Mouse (Mus musculus): ENCODE data around the gene Mpp4. TPM values are rescaled to one million over a fixed set of nuclear protein-coding genes. Genes with fewer than 3 reads are reported as not detected.

Gene Mpp4
- total and polyA plus RNA-seq, 2 experiments = 2.3 to 7.6 TPM

DNA sequence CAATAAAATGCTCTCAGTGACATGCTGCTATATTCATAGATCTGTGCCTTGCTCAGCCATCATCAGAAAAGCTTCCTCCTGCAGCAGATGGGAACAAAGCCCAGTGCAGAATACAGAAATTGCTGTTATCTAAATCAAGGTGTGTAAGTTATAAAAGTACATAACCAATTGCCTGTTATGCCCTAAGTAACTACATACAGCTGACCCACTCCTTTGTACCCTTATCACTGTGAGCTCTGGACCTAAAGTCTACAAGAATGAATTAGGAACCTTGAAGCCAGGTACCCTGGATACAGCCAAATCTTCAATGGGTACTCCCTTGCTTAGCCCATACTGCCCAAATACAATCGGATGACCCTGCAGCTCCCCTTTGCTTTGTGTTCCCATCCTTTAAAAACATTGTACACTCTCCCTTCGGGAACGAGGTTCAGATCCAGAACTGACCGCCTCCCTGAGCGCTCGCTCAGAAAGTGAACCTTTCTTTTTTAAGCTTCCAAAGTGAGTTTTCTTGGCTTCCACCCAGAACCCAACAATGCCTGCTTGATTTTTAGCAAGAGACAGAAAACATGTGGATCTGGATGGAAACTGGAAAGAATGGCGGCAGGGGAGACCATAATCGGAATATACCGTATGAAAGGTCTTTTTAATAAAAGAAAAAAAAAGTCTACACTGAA is 3.2 kb upstream of the Mpp4 start:
- peak; percentile 35 for DNase-seq (ENCODE audit: extremely low read depth, low read depth, low spot score)
- Histone ChIP-seq H3K79me2 (ENCODE audit: control insufficient read depth, insufficient read depth, low read length) (no peaks in the 10 kb centered on the region), H3K9ac (ENCODE audit: low read depth, low read length) (no peak overlapping the region), H3K4me1 (ENCODE audit: control insufficient read depth, insufficient read depth, low read length) (peaks cover 5% of the 10 kb centered on the region), H3K4me3 (ENCODE audit: insufficient read depth, low read depth, low read length) (no peak overlapping the region), H3K27ac (replicated peaks; ENCODE audit: insufficient read depth, low read depth, low read length) (no peak overlapping the region), H3K36me3 (ENCODE audit: control insufficient read depth, insufficient read depth, low read length) (peaks cover 67% of the 10 kb centered on the region), H3K27me3 (ENCODE audit: control insufficient read depth, insufficient read depth, low read length) (no peaks in the 10 kb centered on the region)
- 85% methylated on average over 9 of the region's 9 CpGs for WGBS
- TF ChIP-seq POLR2A (IDR thresholded peaks at IDR 0.05; ENCODE audit: extremely low read depth, insufficient read depth, low read length) = no peak
- TF ChIP-seq CTCF (IDR thresholded peaks at IDR 0.05; ENCODE audit: low read depth, low read length) = no peak

DNA sequence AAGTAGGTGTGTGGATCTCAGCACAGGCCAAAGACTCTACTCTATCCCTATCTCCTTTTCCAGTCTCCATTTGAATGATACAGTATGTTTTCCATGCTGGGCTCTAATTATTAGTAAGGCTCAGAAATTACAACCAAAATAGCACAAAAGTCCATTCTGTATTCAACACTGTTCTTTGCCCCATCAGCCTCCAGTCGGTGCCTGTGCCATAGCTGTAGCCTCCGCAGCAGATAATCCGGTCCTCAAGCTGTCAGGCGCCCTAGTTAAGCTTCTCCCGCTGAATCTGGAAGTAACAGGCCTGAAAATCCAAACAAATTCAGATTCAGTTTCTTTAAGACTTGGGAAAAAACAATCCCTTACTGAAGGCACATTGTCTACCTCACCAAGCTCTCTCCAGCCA is 729 bp upstream of the Mpp4 start:
- Histone ChIP-seq H3K79me2 (ENCODE audit: control insufficient read depth, insufficient read depth, low read length) (no peaks in the 10 kb centered on the region), H3K27me3 (ENCODE audit: control insufficient read depth, insufficient read depth, low read length) (no peaks in the 10 kb centered on the region)

DNA sequence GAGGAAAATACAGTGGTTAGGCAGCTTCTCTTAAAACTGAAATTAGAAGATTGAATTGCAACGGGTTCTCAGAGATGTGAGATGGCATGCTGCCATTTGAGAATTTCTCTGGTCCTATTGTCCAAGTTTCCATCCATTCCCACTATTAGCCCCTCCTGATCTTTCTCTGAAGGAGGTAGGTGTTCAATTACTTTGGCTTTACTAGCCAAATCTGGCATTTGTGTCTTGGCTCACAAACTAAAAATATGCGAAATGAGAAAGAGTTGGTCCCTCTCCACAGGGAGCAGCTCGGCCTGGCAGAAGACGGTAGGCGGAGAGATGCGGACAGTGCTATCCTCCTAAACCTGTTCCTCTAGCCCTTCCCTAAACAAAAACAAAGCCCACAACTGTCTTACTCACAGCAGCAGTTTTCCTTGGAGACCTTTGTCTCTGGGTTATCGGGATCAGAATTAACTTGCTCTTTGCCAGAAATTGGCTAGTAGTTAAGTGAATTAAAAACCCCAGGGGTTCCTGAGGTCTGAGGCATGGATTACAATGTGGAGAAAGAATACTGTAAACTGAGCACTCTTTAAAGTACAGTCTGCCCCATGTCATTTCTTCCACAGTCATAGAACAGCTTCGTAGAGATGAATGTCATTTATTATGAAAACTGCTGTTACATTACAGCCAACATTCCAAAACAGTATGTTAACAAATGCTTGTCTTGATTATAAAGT is 722 bp downstream of the Mpp4 start:
- no peak overlapping the region for H3K9ac ChIP-seq (ENCODE audit: low read depth, low read length)
- H3K36me3 ChIP-seq (ENCODE audit: control insufficient read depth, insufficient read depth, low read length) = peaks cover 55% of the 10 kb centered on the region
- H3K4me1 ChIP-seq (ENCODE audit: control insufficient read depth, insufficient read depth, low read length) = peaks cover 16% of the 10 kb centered on the region
- WGBS = 93% methylated on average over 8 of the region's 8 CpGs
- TF ChIP-seq CTCF (IDR thresholded peaks at IDR 0.05; ENCODE audit: low read depth, low read length) = no peak
- no peak for TF ChIP-seq POLR2A (IDR thresholded peaks at IDR 0.05; ENCODE audit: extremely low read depth, insufficient read depth, low read length)
- DNase-seq (ENCODE audit: extremely low read depth, low read depth, low spot score) = no peak
- H3K27ac ChIP-seq (replicated peaks; ENCODE audit: insufficient read depth, low read depth, low read length) = no peak overlapping the region
- no peaks in the 10 kb centered on the region for H3K79me2 ChIP-seq (ENCODE audit: control insufficient read depth, insufficient read depth, low read length)
- no peak overlapping the region for H3K4me3 ChIP-seq (ENCODE audit: insufficient read depth, low read depth, low read length)
- H3K27me3 ChIP-seq (ENCODE audit: control insufficient read depth, insufficient read depth, low read length) = no peaks in the 10 kb centered on the region

More for the DNA sequence above, 729 bp upstream of the Mpp4 start:
- Histone ChIP-seq H3K4me1 (ENCODE audit: control insufficient read depth, insufficient read depth, low read length) (peaks cover 11% of the 10 kb centered on the region), H3K4me3 (ENCODE audit: insufficient read depth, low read depth, low read length) (no peak overlapping the region), H3K27ac (replicated peaks; ENCODE audit: insufficient read depth, low read depth, low read length) (no peak overlapping the region), H3K36me3 (ENCODE audit: control insufficient read depth, insufficient read depth, low read length) (peaks cover 70% of the 10 kb centered on the region), H3K9ac (ENCODE audit: low read depth, low read length) (no peak overlapping the region)
- WGBS = 93% methylated on average over 5 of the region's 5 CpGs
- no peak for DNase-seq (ENCODE audit: extremely low read depth, low read depth, low spot score)
- TF ChIP-seq CTCF (IDR thresholded peaks at IDR 0.05; ENCODE audit: low read depth, low read length) = no peak

GRCm38 (mm10) chr1:59161396-59161795 is 1.8 kb downstream of the Mpp4 start:
- WGBS = 98% methylated on average over 6 of the region's 6 CpGs
- Histone ChIP-seq H3K36me3 (ENCODE audit: control insufficient read depth, insufficient read depth, low read length) (peaks cover 48% of the 10 kb centered on the region), H3K4me3 (ENCODE audit: insufficient read depth, low read depth, low read length) (no peak overlapping the region), H3K4me1 (ENCODE audit: control insufficient read depth, insufficient read depth, low read length) (peaks cover 19% of the 10 kb centered on the region), H3K27me3 (ENCODE audit: control insufficient read depth, insufficient read depth, low read length) (no peaks in the 10 kb centered on the region), H3K27ac (replicated peaks; ENCODE audit: insufficient read depth, low read depth, low read length) (no peak overlapping the region), H3K79me2 (ENCODE audit: control insufficient read depth, insufficient read depth, low read length) (no peaks in the 10 kb centered on the region), H3K9ac (ENCODE audit: low read depth, low read length) (no peak overlapping the region)
- no peak for DNase-seq (ENCODE audit: extremely low read depth, low read depth, low spot score)
- TF ChIP-seq CTCF (IDR thresholded peaks at IDR 0.05; ENCODE audit: low read depth, low read length) (no peak), POLR2A (IDR thresholded peaks at IDR 0.05; ENCODE audit: extremely low read depth, insufficient read depth, low read length) (no peak)

DNA sequence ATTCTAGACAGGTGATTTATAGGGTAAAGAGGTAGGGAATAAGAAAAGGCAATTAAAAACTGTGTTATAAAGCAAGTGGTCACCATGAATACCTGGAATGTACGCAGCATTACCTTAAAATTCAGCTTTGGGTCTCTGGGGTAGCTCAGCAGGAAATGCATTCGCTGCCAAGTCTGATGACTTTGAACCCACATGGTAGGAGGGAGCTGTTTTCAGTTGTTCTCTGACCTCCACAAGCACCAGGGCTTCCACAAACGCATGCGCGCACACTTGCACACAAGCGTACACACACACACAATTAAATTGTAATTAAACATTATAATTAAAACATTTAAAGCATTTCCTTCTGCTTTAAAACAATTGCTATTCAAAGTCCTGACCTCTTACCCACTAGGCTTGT is 2.3 kb downstream of the Mpp4 start:
- TF ChIP-seq CTCF (IDR thresholded peaks at IDR 0.05; ENCODE audit: low read depth, low read length) (no peak), POLR2A (IDR thresholded peaks at IDR 0.05; ENCODE audit: extremely low read depth, insufficient read depth, low read length) (no peak)
- Histone ChIP-seq H3K9ac (ENCODE audit: low read depth, low read length) (no peak overlapping the region), H3K27me3 (ENCODE audit: control insufficient read depth, insufficient read depth, low read length) (no peaks in the 10 kb centered on the region), H3K4me3 (ENCODE audit: insufficient read depth, low read depth, low read length) (no peak overlapping the region), H3K79me2 (ENCODE audit: control insufficient read depth, insufficient read depth, low read length) (no peaks in the 10 kb centered on the region), H3K4me1 (ENCODE audit: control insufficient read depth, insufficient read depth, low read length) (peaks cover 16% of the 10 kb centered on the region), H3K27ac (replicated peaks; ENCODE audit: insufficient read depth, low read depth, low read length) (no peak overlapping the region), H3K36me3 (ENCODE audit: control insufficient read depth, insufficient read depth, low read length) (peaks cover 45% of the 10 kb centered on the region)
- 85% methylated on average over 6 of the region's 6 CpGs for WGBS
- DNase-seq (ENCODE audit: extremely low read depth, low read depth, low spot score) = peak; percentile 50

GRCm38 (mm10) chr1:59159136-59159535 is 4.1 kb downstream of the Mpp4 start:
- 64% methylated on average over 3 of the region's 3 CpGs for WGBS
- H3K36me3 ChIP-seq (ENCODE audit: control insufficient read depth, insufficient read depth, low read length) = peaks cover 35% of the 10 kb centered on the region
- DNase-seq (ENCODE audit: extremely low read depth, low read depth, low spot score) = peak; percentile 65
- no peak overlapping the region for H3K27ac ChIP-seq (replicated peaks; ENCODE audit: insufficient read depth, low read depth, low read length)
- TF ChIP-seq CTCF (IDR thresholded peaks at IDR 0.05; ENCODE audit: low read depth, low read length) = no peak
- TF ChIP-seq POLR2A (IDR thresholded peaks at IDR 0.05; ENCODE audit: extremely low read depth, insufficient read depth, low read length) = no peak
- H3K9ac ChIP-seq (ENCODE audit: low read depth, low read length) = no peak overlapping the region
- H3K4me1 ChIP-seq (ENCODE audit: control insufficient read depth, insufficient read depth, low read length) = peaks cover 14% of the 10 kb centered on the region; the same call in 1 of the 2 replicates
- no peaks in the 10 kb centered on the region for H3K27me3 ChIP-seq (ENCODE audit: control insufficient read depth, insufficient read depth, low read length)
- H3K4me3 ChIP-seq (ENCODE audit: insufficient read depth, low read depth, low read length) = no peak overlapping the region
- H3K79me2 ChIP-seq (ENCODE audit: control insufficient read depth, insufficient read depth, low read length) = no peaks in the 10 kb centered on the region
